Mouse (Mus musculus) myocyte (in vitro differentiated cells): ENCODE results near the gene Ank. TPM values are rescaled to one million over a fixed set of nuclear protein-coding genes. Genes with fewer than 3 reads are reported as not detected.

Source experiments
- H3K27me3 ChIP-seq: one replicate; pipeline ENCODE4 v1.6.1; 2011; ENCODE audit not compliant: control insufficient read depth, insufficient read depth, insufficient read length
- H3K36me3 ChIP-seq: one replicate; pipeline ENCODE4 v1.6.1; 2011; ENCODE audit not compliant: control insufficient read depth, insufficient read depth
- H3K4me2 ChIP-seq: one replicate; pipeline ENCODE4 v1.6.1; 2011; ENCODE audit warnings: low read depth, control low read depth
- H3K4me3 ChIP-seq: one replicate; pipeline ENCODE4 v1.5.1; 2011; ENCODE audit warnings: mild to moderate bottlenecking, control low read depth, moderate library complexity
- H3K79me2 ChIP-seq: one replicate; pipeline ENCODE4 v1.6.1; 2011; ENCODE audit not compliant: control insufficient read depth, insufficient read depth
- H3ac ChIP-seq: one replicate; pipeline ENCODE4 v1.6.1; 2011; ENCODE audit not compliant: control insufficient read depth, insufficient read length
- CEBPB ChIP-seq: IDR thresholded peaks from 2 replicates; pipeline ENCODE4 v1.6.1; 2011; ENCODE audit warnings: mild to moderate bottlenecking, moderate library complexity; ENCODE audit not compliant: poor library complexity, insufficient read depth, severe bottlenecking
- E2F4 ChIP-seq: IDR thresholded peaks from one replicate; pipeline ENCODE4 v1.6.1; 2011; ENCODE audit warnings: mild to moderate bottlenecking, control low read depth, moderate library complexity; ENCODE audit not compliant: insufficient read depth
- MAX ChIP-seq: IDR thresholded peaks from one replicate; pipeline ENCODE4 v1.6.1; 2011; ENCODE audit warnings: low read depth, mild to moderate bottlenecking, control low read depth
- MYOD1 ChIP-seq, 3 experiments: IDR thresholded peaks; one replicate each; pipeline ENCODE4 v1.6.1; 2011; ENCODE audit warnings: control low read depth in 2 of 3, low read depth in 2 of 3, mild to moderate bottlenecking in 2 of 3, moderate library complexity in 1 of 3; ENCODE audit not compliant: insufficient read length in 2 of 3, control insufficient read depth in 1 of 3
- MYOG ChIP-seq, 3 experiments: IDR thresholded peaks; one replicate each; pipeline ENCODE4 v1.6.1; 2011; ENCODE audit warnings: control low read depth in 2 of 3, low read depth in 2 of 3, mild to moderate bottlenecking in 2 of 3; ENCODE audit not compliant: insufficient read length in 2 of 3, control insufficient read depth in 1 of 3, insufficient read depth in 1 of 3
- POLR2A ChIP-seq: IDR thresholded peaks from one replicate; pipeline ENCODE4 v1.6.1; 2011; ENCODE audit warnings: low read depth, mild to moderate bottlenecking, control low read depth, moderate library complexity; ENCODE audit not compliant: insufficient read length
- POLR2AphosphoS2 ChIP-seq: IDR thresholded peaks from one replicate; pipeline ENCODE4 v1.6.1; 2011; ENCODE audit warnings: low read depth, control low read depth; ENCODE audit not compliant: insufficient read length
- REST ChIP-seq: IDR thresholded peaks from one replicate; pipeline ENCODE4 v1.6.1; 2011; ENCODE audit warnings: mild to moderate bottlenecking, control low read depth, moderate library complexity; ENCODE audit not compliant: insufficient read depth, insufficient read length
- SRF ChIP-seq: IDR thresholded peaks from one replicate; pipeline ENCODE4 v1.6.1; 2011; ENCODE audit warnings: low read depth; ENCODE audit not compliant: control insufficient read depth, insufficient read length
- TCF12 ChIP-seq: IDR thresholded peaks from one replicate; pipeline ENCODE4 v1.6.1; 2011; ENCODE audit warnings: mild to moderate bottlenecking, control low read depth; ENCODE audit not compliant: poor library complexity, insufficient read depth, severe bottlenecking
- TCF3 ChIP-seq: IDR thresholded peaks from one replicate; pipeline ENCODE4 v1.6.1; 2011; ENCODE audit warnings: low read depth, control low read depth; ENCODE audit not compliant: insufficient read length
- USF1 ChIP-seq: IDR thresholded peaks from one replicate; pipeline ENCODE4 v1.6.1; 2011; ENCODE audit warnings: low read depth, mild to moderate bottlenecking, control low read depth, moderate library complexity
- polyA plus RNA-seq: library from polyadenylated mRNA; unstranded; fragments of >200 nt; fragmentation: generic; extraction: Trizol; gene quantifications from one replicate; pipeline ENCODE4 v1.2.1, GENCODE M21; 2012; ENCODE audit warnings: missing spikeins

Ank gene
- polyA plus RNA-seq, 1 experiment, result 103 TPM

GRCm38 (mm10) chr15:27519857-27520256 is 53.4 kb downstream of the Ank start:
- no peak overlapping the region for H3K4me2 ChIP-seq
- 0 out of 2 replicates have a peak, but pooled peaks have one; percentile 30 for TF ChIP-seq CEBPB
- no peak for TF ChIP-seq SRF
- no peak overlapping the region for H3ac ChIP-seq
- H3K27me3 ChIP-seq, result no peaks in the 10 kb centered on the region
- H3K36me3 ChIP-seq, result no peaks in the 10 kb centered on the region
- no peak overlapping the region for H3K4me3 ChIP-seq
- H3K79me2 ChIP-seq, result peaks cover 94% of the 10 kb centered on the region

GRCm38 (mm10) chr15:27525233-27526005 is 58.9 kb downstream of the Ank start:
- 0 out of 2 replicates have a peak, but pooled peaks have one; percentile 2 for TF ChIP-seq CEBPB
- peak in 1 of 3 experiments; percentile 29 for TF ChIP-seq MYOG (IDR thresholded peaks at IDR 0.05; ENCODE audit: control insufficient read depth in 1 of 3, insufficient read depth in 1 of 3, insufficient read length in 2 of 3, low read depth in 2 of 3)
- no peak for TF ChIP-seq SRF
- TF ChIP-seq TCF3, result no peak
- TF ChIP-seq MYOD1 (IDR thresholded peaks at IDR 0.05; ENCODE audit: control insufficient read depth in 1 of 3, insufficient read length in 2 of 3, low read depth in 2 of 3), result peak in 1 of 3 experiments; percentile 22
- Histone ChIP-seq H3K79me2 (peaks cover 78% of the 10 kb centered on the region), H3ac (no peak overlapping the region), H3K27me3 (no peaks in the 10 kb centered on the region), H3K4me2 (no peak overlapping the region), H3K36me3 (no peaks in the 10 kb centered on the region), H3K4me3 (no peak overlapping the region)

- Histone ChIP-seq H3K36me3 (no peaks in the 10 kb centered on the region), H3K27me3 (no peaks in the 10 kb centered on the region)
- TF ChIP-seq POLR2AphosphoS2, result no peak
Measured at GRCm38 (mm10) chr15:27528896-27529295, 62.4 kb downstream of the Ank start.

GRCm38 (mm10) chr15:27530023-27530422 is 63.5 kb downstream of the Ank start:
- H3K4me2 ChIP-seq, result peak overlapping the region; percentile 54

More at GRCm38 (mm10) chr15:27528896-27529295, 62.4 kb downstream of the Ank start:
- Histone ChIP-seq H3ac (no peak overlapping the region), H3K79me2 (peaks cover 78% of the 10 kb centered on the region), H3K4me2 (peak overlapping the region; percentile 54), H3K4me3 (no peak overlapping the region)

GRCm38 (mm10) chr15:27533036-27533435 is 66.6 kb downstream of the Ank start:
- TF ChIP-seq MYOD1 (IDR thresholded peaks at IDR 0.05; ENCODE audit: control insufficient read depth in 1 of 3, insufficient read length in 2 of 3, low read depth in 2 of 3), result no peak
- Histone ChIP-seq H3K36me3 (no peaks in the 10 kb centered on the region), H3K27me3 (no peaks in the 10 kb centered on the region), H3K79me2 (peaks cover 64% of the 10 kb centered on the region), H3K4me2 (no peak overlapping the region), H3ac (no peak overlapping the region), H3K4me3 (no peak overlapping the region)

More at GRCm38 (mm10) chr15:27530023-27530422, 63.5 kb downstream of the Ank start:
- H3K4me3 ChIP-seq, result no peak overlapping the region
- TF ChIP-seq REST (no peak), POLR2A (no peak), SRF (peak; percentile 20), E2F4 (no peak), MYOG (IDR thresholded peaks at IDR 0.05; ENCODE audit: control insufficient read depth in 1 of 3, insufficient read depth in 1 of 3, insufficient read length in 2 of 3, low read depth in 2 of 3) (peak in 2 of 3 experiments; percentile 16 to 72), USF1 (no peak), MYOD1 (IDR thresholded peaks at IDR 0.05; ENCODE audit: control insufficient read depth in 1 of 3, insufficient read length in 2 of 3, low read depth in 2 of 3) (peak; percentile 24 to 91 (median 84)), TCF3 (peak; percentile 20), CEBPB (no peak), TCF12 (peak; percentile 42), MAX (no peak), POLR2AphosphoS2 (no peak)
- no peak overlapping the region for H3ac ChIP-seq
- H3K27me3 ChIP-seq, result no peaks in the 10 kb centered on the region
- H3K36me3 ChIP-seq, result no peaks in the 10 kb centered on the region
- peaks cover 78% of the 10 kb centered on the region for H3K79me2 ChIP-seq
